23 mouse cellular contexts compared by ENCODE assay signal in genomic region chr3:153687896-153688295, GRCm38 (mm10). TPM values are rescaled to one million over a fixed set of nuclear protein-coding genes. Genes with fewer than 3 reads are reported as not detected.
DNase-seq lines count a peak whose midpoint lies in the region; ATAC-seq lines count a peak whose summit lies in the region.
"Had no signal": no experiment of that assay in that cellular context is flagged by ENCODE, and none has a peak within 500 bp of the region (broad histone marks: within the 10 kb centered on the region; RNA-seq: fewer than 3 reads in every experiment).

No protein-coding gene starts in this region.

- H3K27ac ChIP-seq in liver, embryonic 16.5 days (ENCODE audit: low read length) = peak overlapping the region; percentile 92
- H3K27ac ChIP-seq: embryonic facial prominence, embryonic 13.5 days; forebrain, embryonic 12.5 days; gastrocnemius, adult 2 months; heart, embryonic 13.5 days; hindbrain, embryonic 12.5 days had no signal

- H3K36me3 ChIP-seq in liver, embryonic 16.5 days (ENCODE audit: control insufficient read depth, insufficient read depth) = no peaks in the 10 kb centered on the region
- H3K36me3 ChIP-seq: embryonic facial prominence, embryonic 13.5 days; forebrain, embryonic 12.5 days; heart, embryonic 13.5 days; hindbrain, embryonic 12.5 days had no signal

- H3K9me3 ChIP-seq in liver, embryonic 16.5 days (replicated peaks; ENCODE audit: control insufficient read depth, low read length) = 0 out of 2 replicates have a peak, but pooled peaks cover 2% of the 10 kb centered on the region
- H3K9me3 ChIP-seq: embryonic facial prominence, embryonic 13.5 days; forebrain, embryonic 12.5 days; heart, embryonic 13.5 days; hindbrain, embryonic 12.5 days had no signal

- H3K4me3 ChIP-seq in liver, embryonic 16.5 days (ENCODE audit: low read depth, low read length) = no peak overlapping the region
- H3K4me3 ChIP-seq: embryonic facial prominence, embryonic 13.5 days; forebrain, embryonic 12.5 days; gastrocnemius, adult 2 months; heart, embryonic 13.5 days; hindbrain, embryonic 12.5 days had no signal

- no peak overlapping the region for H3K9ac ChIP-seq in liver, embryonic 16.5 days (ENCODE audit: low read depth, low read length)
- H3K9ac ChIP-seq: embryonic facial prominence, embryonic 13.5 days; forebrain, embryonic 12.5 days; heart, embryonic 13.5 days; hindbrain, embryonic 12.5 days had no signal

- peak; percentile 29; the same call in 1 of the 2 replicates for ATAC-seq in frontal cortex, adult (ENCODE audit: low TSS enrichment)
- no peak for ATAC-seq in liver, embryonic 16.5 days (ENCODE audit: low read depth)
- ATAC-seq: activated CD4-positive, CD25-positive, alpha-beta regulatory T cell, adult 4 months; forebrain, embryonic 16.5 days; hindbrain, embryonic 16.5 days; Patski had no signal

- H3K27me3 ChIP-seq in liver, embryonic 16.5 days (ENCODE audit: control insufficient read depth, insufficient read depth, low read depth, low read length) = no peaks in the 10 kb centered on the region
- H3K27me3 ChIP-seq: CH12.LX; embryonic facial prominence, embryonic 13.5 days; forebrain, embryonic 12.5 days; heart, embryonic 13.5 days; hindbrain, embryonic 12.5 days; Patski had no signal

- peaks cover 58% of the 10 kb centered on the region for H3K4me1 ChIP-seq in liver, embryonic 16.5 days (ENCODE audit: control insufficient read depth, low read depth, low read length)

- WGBS in liver, embryonic 16.5 days (ENCODE audit: insufficient replicate concordance) = 92% methylated on average over 5 of the region's 5 CpGs

- DNase-seq in frontal cortex, adult 2 months (ENCODE audit: extremely low spot score in 1 of 2, low spot score in 1 of 2) = no peak
- DNase-seq in left cerebral cortex, adult 11 months (ENCODE audit: low spot score) = peak; percentile 21
- no peak for DNase-seq in left cerebral cortex, adult 18-20 months (ENCODE audit: low spot score in 2 of 2)
- DNase-seq in brain, adult 2 months (ENCODE audit: low read depth, low spot score) = peak; percentile 88
- no peak for DNase-seq in cerebellum, adult 9-11 months
- DNase-seq: adrenal gland, postnatal 14 days; cerebellum, adult 18-20 months; cerebellum, postnatal 25 days; gastrocnemius, adult 2 months; gastrocnemius, postnatal 36 days; heart, adult 11 months; heart, postnatal 36 days had no signal

- 0 out of 2 replicates have a peak overlapping the region, but pooled peaks have one; percentile 63 for H3K4me2 ChIP-seq in liver, embryonic 16.5 days (ENCODE audit: low read depth, low read length)
- H3K4me2 ChIP-seq: embryonic facial prominence, embryonic 13.5 days; forebrain, embryonic 12.5 days; heart, embryonic 13.5 days; hindbrain, embryonic 12.5 days had no signal

RNA-seq across cellular contexts. Expression of gene St6galnac3, which starts 37.1 kb away (rescaled TPM):
- 13.5 and 14.5 TPM in 2 replicates for polyA plus RNA-seq in frontal cortex, adult 2 months (2012; rRNA removed)
- total RNA-seq in left cerebral cortex, adult 18-20 months (2021) = 10 to 100 TPM; 15.5 to 18.5 TPM
- 10.5 and 12.0 TPM in 2 replicates for polyA plus RNA-seq in liver, embryonic 16.5 days (2015; fragmentation: Nextera tagmentation; extraction: Ambion mirVana)

Comparison
In these comparisons a context has a peak if more than half of its experiments do, and no peak if none do; other contexts are left out.
1. DNase-seq: peak in left cerebral cortex, adult 11 months (single experiment) and brain, adult 2 months (single experiment); none in frontal cortex, adult 2 months (0 of 2), left cerebral cortex, adult 18-20 months (0 of 2) and cerebellum, adult 9-11 months (single experiment).